ENCODE assay signal across 8 mouse cellular contexts in genomic region chr11:43385055-43385649, GRCm38 (mm10). TPM values are rescaled to one million over a fixed set of nuclear protein-coding genes. Genes with fewer than 3 reads are reported as not detected.
DNase-seq lines count a peak whose midpoint lies in the region; ATAC-seq lines count a peak whose summit lies in the region.

No protein-coding gene starts in this region.

- peak; percentile 73 for DNase-seq in ZHBTc4 (ENCODE audit: low read depth, low spot score)
- peak; percentile 64 for DNase-seq in embryo, embryonic 10 days (ENCODE audit: low spot score)
- DNase-seq in gastrocnemius, postnatal 14 days, result peak; percentile 44
- peak; percentile 95 for DNase-seq in induced T-regulatory cell, adult 2 months (ENCODE audit: low read depth)
- peak; percentile 53 to 76 for DNase-seq in left cerebral cortex, postnatal 10 days (ENCODE audit: extremely low spot score in 1 of 2, low spot score in 2 of 2)
- peak; percentile 37 for DNase-seq in right cerebral cortex, adult 18-20 months
- peak; percentile 57 for DNase-seq in yolk sac, embryonic 10.5 days (ENCODE audit: low spot score)

- intact Hi-C loops in gastrocnemius, postnatal 14 days (cut with DNase I; ENCODE audit: low total_unique reads), result no loop called here
- intact Hi-C loops in left cerebral cortex, postnatal 10 days (cut with DNase I), result no loop called here

- peak; percentile 94 for ATAC-seq in megakaryocyte, adult 5-6 weeks (ENCODE audit: poor library complexity, severe bottlenecking)

RNA-seq across cellular contexts. Expression of gene Pttg1, which starts 40.9 kb away (rescaled TPM):
- total RNA-seq in gastrocnemius, postnatal 14 days (2021), result 10 to 100 TPM; 26.5 to 30.2 TPM
- 10 to 100 TPM; 19.1 to 20.0 TPM for total RNA-seq in left cerebral cortex, postnatal 10 days (2021)
- 49.1 and 49.6 TPM in 2 replicates for total RNA-seq in megakaryocyte, adult 5-6 weeks (2015)
- total RNA-seq in megakaryocyte, adult 5-6 weeks (2017), result 40.5 and 44.4 TPM in 2 replicates

RNA-seq across cellular contexts. Expression of gene Slu7, which starts 48.4 kb away (rescaled TPM):
- 10 to 100 TPM; 27.8 to 27.9 TPM for total RNA-seq in gastrocnemius, postnatal 14 days (2021)
- 10 to 100 TPM; 42.2 to 48.7 TPM for total RNA-seq in left cerebral cortex, postnatal 10 days (2021)
- 25.9 and 36.3 TPM in 2 replicates for total RNA-seq in megakaryocyte, adult 5-6 weeks (2015)
- 74.2 and 77.7 TPM in 2 replicates for total RNA-seq in megakaryocyte, adult 5-6 weeks (2017)

Comparison
In these comparisons a context has a peak if more than half of its experiments do, and no peak if none do; other contexts are left out.
1. Peak in every context shown above with its lines: DNase-seq and ATAC-seq.
2. DNase-seq: peak in every context shown above with its lines; median percentile 95 in induced T-regulatory cell, adult 2 months; 73 in ZHBTc4; 64 in left cerebral cortex, postnatal 10 days; 64 in embryo, embryonic 10 days; 57 in yolk sac, embryonic 10.5 days; 44 in gastrocnemius, postnatal 14 days; 37 in right cerebral cortex, adult 18-20 months.